Mouse (Mus musculus) midbrain, embryonic 15.5 days (tissue): ENCODE data around the gene Zp3r. TPM values are rescaled to one million over a fixed set of nuclear protein-coding genes. Genes with fewer than 3 reads are reported as not detected.

Experiments
- ATAC-seq: fragments of 200-750 bp; cut with Nextera tagmentation; replicated peaks from 2 replicates; pipeline ENCODE4 v1.8.0; 2017; ENCODE audit warnings: moderate TSS enrichment
- H3K27ac ChIP-seq: fragments of 300-500 bp; sonication (generic); 2 replicates; pipeline ENCODE4 v1.5.1; 2015; ENCODE audit warnings: mild to moderate bottlenecking, inconsistent platforms
- H3K27me3 ChIP-seq: fragments of 300-500 bp; sonication (generic); replicated peaks from 2 replicates; pipeline ENCODE4 v1.6.1; 2015; ENCODE audit warnings: inconsistent platforms
- H3K36me3 ChIP-seq: fragments of 300-500 bp; sonication (generic); replicated peaks from 2 replicates; pipeline ENCODE4 v1.6.1; 2015; ENCODE audit warnings: inconsistent platforms
- H3K4me1 ChIP-seq: fragments of 300-500 bp; sonication (generic); 2 replicates; pipeline ENCODE4 v1.6.1; 2015; ENCODE audit warnings: inconsistent platforms
- H3K4me2 ChIP-seq: fragments of 300-500 bp; sonication (generic); 2 replicates; pipeline ENCODE4 v1.6.1; 2015; ENCODE audit warnings: inconsistent platforms, mild to moderate bottlenecking, moderate library complexity
- H3K4me3 ChIP-seq: fragments of 300-500 bp; sonication (generic); 2 replicates; pipeline ENCODE4 v1.5.1; 2015; ENCODE audit warnings: mild to moderate bottlenecking, inconsistent platforms
- H3K9ac ChIP-seq: fragments of 300-500 bp; sonication (generic); 2 replicates; pipeline ENCODE4 v1.6.1; 2015; ENCODE audit warnings: mild to moderate bottlenecking, inconsistent platforms
- H3K9me3 ChIP-seq: fragments of 300-500 bp; sonication (generic); 2 replicates; pipeline ENCODE4 v1.6.1; 2016; ENCODE audit warnings: inconsistent platforms
- WGBS: fragments of 180-500 bp; shearing (Covaris S2); methylation state at CpG from one replicate; pipeline ENCODE4 v1.1.7; 2015; ENCODE audit warnings: mixed read lengths; 5-methylcytosine and 5-hydroxymethylcytosine counted together
- polyA plus RNA-seq: library from polyadenylated mRNA; unstranded; fragments of >200 nt; fragmentation: Nextera tagmentation; extraction: Ambion mirVana; gene quantifications from 2 replicates; pipeline ENCODE4 v1.2.1, GENCODE M21; 2015

Gene Zp3r
- polyA plus RNA-seq, 1 experiment from 2014 or later, result not detected

- H3K4me2 ChIP-seq, result no peak overlapping the region
- no peaks in the 10 kb centered on the region for H3K27me3 ChIP-seq
- 69% methylated on average over 5 of the region's 5 CpGs for WGBS
- no peaks in the 10 kb centered on the region for H3K9me3 ChIP-seq
- H3K36me3 ChIP-seq, result no peaks in the 10 kb centered on the region
- no peak overlapping the region for H3K27ac ChIP-seq
- no peak overlapping the region for H3K9ac ChIP-seq
- H3K4me1 ChIP-seq, result peaks cover 4% of the 10 kb centered on the region; the same call in 1 of the 2 replicates
- ATAC-seq, result no peak
- H3K4me3 ChIP-seq, result no peak overlapping the region
Measured at GRCm38 (mm10) chr1:130551407-130552249, 77.8 kb downstream of the Zp3r start.

DNA sequence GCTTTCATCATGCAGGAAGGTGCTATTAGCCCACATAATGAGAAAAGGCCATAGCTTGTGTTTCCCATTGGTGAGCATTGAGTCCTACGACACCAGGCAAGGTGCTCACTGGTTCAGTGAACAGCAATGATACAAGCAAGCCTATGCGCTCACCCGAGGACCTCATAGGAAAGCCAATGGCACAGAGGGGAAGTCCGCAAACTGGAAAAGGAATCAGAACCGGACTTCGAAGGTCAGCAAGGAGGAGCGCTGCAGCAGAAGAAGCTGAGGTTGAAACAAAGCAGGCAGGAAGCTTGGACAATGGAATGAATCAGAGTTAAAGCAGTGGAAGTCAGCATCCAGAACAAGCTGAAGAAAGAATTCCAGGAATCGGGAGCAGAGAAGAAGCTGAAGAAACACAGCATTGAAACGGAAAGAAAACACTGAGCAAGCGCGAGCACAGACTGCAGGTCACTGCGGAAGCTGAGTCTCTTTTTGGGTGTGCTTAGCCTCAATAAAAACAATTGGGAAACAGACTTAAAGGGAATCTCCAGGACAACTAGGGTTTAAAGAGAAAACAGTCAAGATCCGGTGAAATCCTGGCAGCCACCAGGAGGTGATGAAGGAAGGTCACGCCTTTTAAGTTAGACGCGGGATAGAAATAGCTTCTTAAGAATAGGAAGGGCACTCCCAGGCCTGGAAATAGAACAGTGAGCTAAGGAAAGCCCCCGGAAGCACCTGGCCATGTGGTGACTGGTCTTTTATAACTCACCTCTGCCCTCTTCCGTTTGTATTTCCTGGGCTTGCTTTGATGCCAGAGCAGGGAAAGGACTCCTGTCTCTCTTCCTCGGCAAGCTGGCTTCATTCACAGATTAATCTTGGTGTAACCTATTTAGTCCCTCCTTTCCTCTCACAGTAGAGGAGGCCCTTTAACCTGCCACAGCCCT lies 78.9 kb downstream of the Zp3r start:
- no peak for ATAC-seq
- Histone ChIP-seq H3K36me3 (no peaks in the 10 kb centered on the region), H3K4me2 (no peak overlapping the region), H3K27ac (no peak overlapping the region), H3K4me1 (peaks cover 4% of the 10 kb centered on the region; the same call in 1 of the 2 replicates), H3K9ac (no peak overlapping the region), H3K27me3 (no peaks in the 10 kb centered on the region), H3K9me3 (no peaks in the 10 kb centered on the region), H3K4me3 (no peak overlapping the region)
- 66% methylated on average over 19 of the region's 19 CpGs for WGBS

DNA sequence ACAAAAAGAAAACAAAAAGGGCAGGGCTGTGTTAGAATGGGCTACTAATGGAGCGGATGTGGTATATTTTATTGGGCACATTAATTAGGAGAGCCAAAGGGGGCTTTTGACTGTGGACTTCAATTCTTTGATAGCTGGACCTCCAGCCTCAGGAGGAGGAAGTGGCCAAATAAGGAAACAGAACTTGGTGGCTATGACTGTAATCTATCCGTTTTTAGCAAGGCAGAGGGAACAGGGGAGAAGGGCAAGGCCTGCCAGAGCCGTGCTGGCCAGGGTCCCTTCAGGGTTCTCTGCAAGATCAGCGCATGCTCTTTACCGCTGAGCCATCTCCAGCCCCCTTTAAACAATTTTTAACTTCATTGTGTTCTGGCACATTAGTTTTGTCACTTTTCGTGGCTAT lies 79.7 kb downstream of the Zp3r start:
- Histone ChIP-seq H3K27ac (no peak overlapping the region), H3K36me3 (no peaks in the 10 kb centered on the region), H3K4me3 (no peak overlapping the region), H3K27me3 (no peaks in the 10 kb centered on the region), H3K4me1 (peaks cover 4% of the 10 kb centered on the region; the same call in 1 of the 2 replicates), H3K9ac (no peak overlapping the region), H3K9me3 (no peaks in the 10 kb centered on the region), H3K4me2 (no peak overlapping the region)
- ATAC-seq, result no peak
- WGBS, result 77% methylated on average over 6 of the region's 6 CpGs

- ATAC-seq, result no peak
- H3K9me3 ChIP-seq, result no peaks in the 10 kb centered on the region
- no peak overlapping the region for H3K9ac ChIP-seq
- H3K36me3 ChIP-seq, result no peaks in the 10 kb centered on the region
- WGBS, result 70% methylated on average over 7 of the region's 7 CpGs
- no peak overlapping the region for H3K4me2 ChIP-seq
- peaks cover 4% of the 10 kb centered on the region; the same call in 1 of the 2 replicates for H3K4me1 ChIP-seq
- no peak overlapping the region for H3K4me3 ChIP-seq
- H3K27ac ChIP-seq, result no peak overlapping the region
- no peaks in the 10 kb centered on the region for H3K27me3 ChIP-seq
Measured at GRCm38 (mm10) chr1:130549160-130549559, 80.3 kb downstream of the Zp3r start.

DNA sequence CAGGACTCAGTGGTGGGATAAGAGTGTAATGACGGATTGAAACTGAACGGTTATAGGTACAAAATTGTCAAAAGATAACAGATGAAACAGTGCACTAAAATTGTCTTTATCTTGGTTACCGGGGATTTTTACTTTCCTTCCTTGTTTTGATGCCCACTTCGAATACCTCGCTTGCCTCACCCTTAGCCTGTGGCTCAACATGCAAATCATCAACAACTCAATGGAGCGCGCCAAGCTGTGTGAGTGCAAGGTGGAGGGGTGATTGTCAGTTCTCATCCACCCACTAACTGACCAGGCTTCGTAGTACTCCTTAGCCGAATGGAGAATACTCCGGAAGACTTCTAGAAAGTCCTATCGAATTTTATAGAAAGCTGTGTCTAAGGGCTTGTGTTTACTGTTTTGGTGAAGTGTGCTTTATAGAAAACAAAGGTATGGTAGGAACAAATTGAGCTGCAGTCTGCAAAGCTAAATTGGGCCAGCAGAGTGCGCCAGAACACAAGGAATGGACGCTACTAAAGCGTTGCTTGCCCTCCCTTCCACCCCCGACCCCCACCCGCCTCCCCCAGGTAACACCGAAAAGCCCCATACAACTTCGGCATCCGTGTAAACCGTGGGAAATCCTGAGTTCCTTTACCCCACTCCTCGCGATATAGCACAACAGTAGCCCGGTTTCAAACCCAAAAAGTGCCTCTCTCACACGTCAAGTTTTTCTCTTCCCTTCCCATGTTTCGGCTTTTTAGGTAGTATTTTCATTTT lies 81.6 kb downstream of the Zp3r start:
- no peaks in the 10 kb centered on the region for H3K27me3 ChIP-seq
- H3K4me1 ChIP-seq, result peaks cover 4% of the 10 kb centered on the region; the same call in 1 of the 2 replicates
- no peak overlapping the region for H3K9ac ChIP-seq
- no peaks in the 10 kb centered on the region for H3K36me3 ChIP-seq
- peak overlapping the region; percentile 48 for H3K4me2 ChIP-seq
- H3K27ac ChIP-seq, result no peak overlapping the region
- H3K4me3 ChIP-seq, result peak overlapping the region; percentile 25; the same call in 1 of the 2 replicates
- no peaks in the 10 kb centered on the region for H3K9me3 ChIP-seq
- WGBS, result 26% methylated on average over 25 of the region's 25 CpGs
- ATAC-seq, result peak; percentile 54; the same call in 1 of the 2 replicates

Other genes with a start within 250 kb of the Zp3r start
- not detected in 2 replicates for gene Cd55b, start 206.6 kb downstream of the Zp3r start, polyA plus RNA-seq
- gene Cd55, start 166.9 kb downstream of the Zp3r start, polyA plus RNA-seq, result 8.7 and 11.4 TPM in 2 replicates
- gene C4bp, start 32.0 kb upstream of the Zp3r start, polyA plus RNA-seq, result not detected in 2 replicates
- 0.14 TPM in 1 of 2 replicates, not detected in the other for gene Gm29427, start 86.2 kb upstream of the Zp3r start, polyA plus RNA-seq
- 17.6 TPM in 2 replicates for gene Yod1, start 87.7 kb upstream of the Zp3r start, polyA plus RNA-seq
- gene Pfkfb2, start 99.6 kb upstream of the Zp3r start, polyA plus RNA-seq, result 22.2 and 25.5 TPM in 2 replicates
- 0.26 and 0.56 TPM in 2 replicates for gene AA986860, start 102.4 kb upstream of the Zp3r start, polyA plus RNA-seq
- gene Fcamr, start 171.3 kb upstream of the Zp3r start, polyA plus RNA-seq, result not detected in 2 replicates
- not detected in 2 replicates for gene Pigr, start 197.1 kb upstream of the Zp3r start, polyA plus RNA-seq
- gene Fcmr, start 236.0 kb upstream of the Zp3r start, polyA plus RNA-seq, result 0.63 and 0.72 TPM in 2 replicates